Mouse (Mus musculus) liver, embryonic 15.5 days (tissue): ENCODE data around the gene Tbkbp1. TPM values are rescaled to one million over a fixed set of nuclear protein-coding genes. Genes with fewer than 3 reads are reported as not detected.

Source experiments
- ATAC-seq: fragments of 200-750 bp; cut with Nextera tagmentation; 2 replicates; pipeline ENCODE4 v1.8.0; 2017; ENCODE audit warnings: moderate number of reproducible peaks, mild to moderate bottlenecking, moderate library complexity; ENCODE audit not compliant: insufficient read depth
- H3K27ac ChIP-seq: fragments of 300-500 bp; sonication (generic); replicated peaks from 2 replicates; pipeline ENCODE4 v1.5.1; 2015; ENCODE audit warnings: mild to moderate bottlenecking, inconsistent platforms
- H3K27me3 ChIP-seq: fragments of 300-500 bp; sonication (generic); 2 replicates; pipeline ENCODE4 v1.6.1; 2015; ENCODE audit warnings: mild to moderate bottlenecking, inconsistent platforms
- H3K36me3 ChIP-seq: fragments of 300-500 bp; sonication (generic); replicated peaks from 2 replicates; pipeline ENCODE4 v1.6.1; 2015; ENCODE audit warnings: moderate library complexity, mild to moderate bottlenecking, inconsistent platforms
- H3K4me1 ChIP-seq: fragments of 300-500 bp; sonication (generic); replicated peaks from 2 replicates; pipeline ENCODE4 v1.6.1; 2015; ENCODE audit warnings: inconsistent platforms
- H3K4me2 ChIP-seq: fragments of 300-500 bp; sonication (generic); 2 replicates; pipeline ENCODE4 v1.6.1; 2015; ENCODE audit warnings: moderate library complexity, mild to moderate bottlenecking, inconsistent platforms
- H3K4me3 ChIP-seq: fragments of 300-500 bp; sonication (generic); replicated peaks from 2 replicates; pipeline ENCODE4 v1.5.1; 2015; ENCODE audit warnings: mild to moderate bottlenecking, inconsistent platforms
- H3K9ac ChIP-seq: fragments of 300-500 bp; sonication (generic); 2 replicates; pipeline ENCODE4 v1.6.1; 2015; ENCODE audit warnings: moderate library complexity, mild to moderate bottlenecking, inconsistent platforms
- H3K9me3 ChIP-seq: fragments of 300-500 bp; sonication (generic); replicated peaks from 2 replicates; pipeline ENCODE4 v1.6.1; 2016; ENCODE audit warnings: inconsistent platforms
- WGBS: fragments of 180-500 bp; shearing (Covaris S2); methylation state at CpG from one replicate; pipeline ENCODE4 v1.1.7; 2015; ENCODE audit warnings: mixed read lengths; ENCODE audit not compliant: insufficient replicate concordance; 5-methylcytosine and 5-hydroxymethylcytosine counted together
- polyA plus RNA-seq: library from polyadenylated mRNA; unstranded; fragments of >200 nt; fragmentation: Nextera tagmentation; extraction: Ambion mirVana; gene quantifications from 2 replicates; pipeline ENCODE4 v1.2.1, GENCODE M21; 2015

Tbkbp1 gene
- polyA plus RNA-seq, 1 experiment from 2014 or later = 2.1 TPM

GRCm38 (mm10) chr11:97156999-97157398 lies 5.7 kb upstream of the Tbkbp1 start:
- Histone ChIP-seq H3K4me2 (no peak overlapping the region), H3K4me3 (no peak overlapping the region), H3K36me3 (peaks cover 74% of the 10 kb centered on the region), H3K4me1 (0 out of 2 replicates have a peak, but pooled peaks cover 3% of the 10 kb centered on the region), H3K27ac (no peak overlapping the region), H3K9me3 (no peaks in the 10 kb centered on the region), H3K27me3 (peaks cover 23% of the 10 kb centered on the region), H3K9ac (no peak overlapping the region)
- WGBS = 76% methylated on average over 7 of the region's 7 CpGs
- ATAC-seq = no peak

GRCm38 (mm10) chr11:97152662-97153287 lies 1.5 kb upstream of the Tbkbp1 start:
- H3K4me2 ChIP-seq = no peak overlapping the region
- 38% methylated on average over 10 of the region's 10 CpGs for WGBS

GRCm38 (mm10) chr11:97152023-97152426 lies 730 bp upstream of the Tbkbp1 start:
- 7% methylated on average over 11 of the region's 11 CpGs for WGBS
- Histone ChIP-seq H3K27ac (no peak overlapping the region), H3K36me3 (peaks cover 24% of the 10 kb centered on the region), H3K27me3 (peaks cover 73% of the 10 kb centered on the region), H3K4me2 (peak overlapping the region; percentile 76; the same call in 1 of the 2 replicates), H3K4me3 (no peak overlapping the region), H3K9ac (no peak overlapping the region), H3K4me1 (peaks cover 19% of the 10 kb centered on the region), H3K9me3 (no peaks in the 10 kb centered on the region)
- ATAC-seq = no peak

More at GRCm38 (mm10) chr11:97152662-97153287, 1.5 kb upstream of the Tbkbp1 start:
- no peaks in the 10 kb centered on the region for H3K9me3 ChIP-seq
- ATAC-seq = no peak
- H3K4me1 ChIP-seq = peaks cover 19% of the 10 kb centered on the region
- no peak overlapping the region for H3K27ac ChIP-seq
- H3K36me3 ChIP-seq = peaks cover 31% of the 10 kb centered on the region
- H3K4me3 ChIP-seq = no peak overlapping the region
- H3K9ac ChIP-seq = no peak overlapping the region
- peaks cover 66% of the 10 kb centered on the region for H3K27me3 ChIP-seq

- WGBS = under 1% methylated on average over 94 of the region's 102 CpGs
- peak overlapping the region; percentile 37; the same call in 1 of the 2 replicates for H3K9ac ChIP-seq
- H3K4me2 ChIP-seq = peak overlapping the region; percentile 76
- H3K27me3 ChIP-seq = peaks cover 76% of the 10 kb centered on the region
- H3K4me3 ChIP-seq = peak overlapping the region; percentile 61
- peaks cover 24% of the 10 kb centered on the region for H3K4me1 ChIP-seq
- peak; percentile 20; the same call in 1 of the 2 replicates for ATAC-seq
- H3K27ac ChIP-seq = peak overlapping the region; percentile 53
- H3K9me3 ChIP-seq = no peaks in the 10 kb centered on the region
- H3K36me3 ChIP-seq = peaks cover 11% of the 10 kb centered on the region
These were observed 624 bp downstream of the Tbkbp1 start for GRCm38 (mm10) chr11:97150411-97151330.

GRCm38 (mm10) chr11:97149995-97150410 lies 1.3 kb downstream of the Tbkbp1 start:
- peaks cover 76% of the 10 kb centered on the region for H3K27me3 ChIP-seq
- H3K4me1 ChIP-seq = peaks cover 24% of the 10 kb centered on the region
- peak overlapping the region; percentile 76 for H3K4me2 ChIP-seq
- H3K4me3 ChIP-seq = peak overlapping the region; percentile 61
- WGBS = 4% methylated on average over 14 of the region's 14 CpGs
- peaks cover 4% of the 10 kb centered on the region for H3K36me3 ChIP-seq
- ATAC-seq = peak; percentile 24
- H3K9me3 ChIP-seq = no peaks in the 10 kb centered on the region
- no peak overlapping the region for H3K9ac ChIP-seq
- peak overlapping the region; percentile 53 for H3K27ac ChIP-seq

GRCm38 (mm10) chr11:97149026-97149425 lies 2.3 kb downstream of the Tbkbp1 start:
- ATAC-seq = no peak
- peaks cover 71% of the 10 kb centered on the region for H3K27me3 ChIP-seq
- H3K4me2 ChIP-seq = peak overlapping the region; percentile 76
- 42% methylated on average over 9 of the region's 9 CpGs for WGBS
- H3K36me3 ChIP-seq = no peaks in the 10 kb centered on the region
- no peaks in the 10 kb centered on the region for H3K9me3 ChIP-seq
- no peak overlapping the region for H3K27ac ChIP-seq
- peaks cover 24% of the 10 kb centered on the region for H3K4me1 ChIP-seq
- H3K9ac ChIP-seq = no peak overlapping the region
- H3K4me3 ChIP-seq = peak overlapping the region; percentile 61

GRCm38 (mm10) chr11:97148591-97148990 lies 2.7 kb downstream of the Tbkbp1 start:
- H3K27ac ChIP-seq = no peak overlapping the region
- H3K9me3 ChIP-seq = no peaks in the 10 kb centered on the region
- no peak for ATAC-seq
- H3K4me1 ChIP-seq = peaks cover 26% of the 10 kb centered on the region
- H3K27me3 ChIP-seq = peaks cover 67% of the 10 kb centered on the region
- no peak overlapping the region for H3K9ac ChIP-seq
- no peaks in the 10 kb centered on the region for H3K36me3 ChIP-seq
- peak overlapping the region; percentile 61; the same call in 1 of the 2 replicates for H3K4me3 ChIP-seq
- 39% methylated on average over 12 of the region's 12 CpGs for WGBS
- H3K4me2 ChIP-seq = peak overlapping the region; percentile 76

- Histone ChIP-seq H3K9ac (no peak overlapping the region), H3K27me3 (peaks cover 56% of the 10 kb centered on the region), H3K4me2 (no peak overlapping the region), H3K4me3 (no peak overlapping the region), H3K9me3 (no peaks in the 10 kb centered on the region), H3K27ac (no peak overlapping the region), H3K4me1 (peaks cover 31% of the 10 kb centered on the region), H3K36me3 (no peaks in the 10 kb centered on the region)
- 50% methylated on average over 8 of the region's 8 CpGs for WGBS
- no peak for ATAC-seq
These were observed 4.0 kb downstream of the Tbkbp1 start for GRCm38 (mm10) chr11:97147333-97147732.

- H3K4me2 ChIP-seq = no peak overlapping the region
- 12% methylated on average over 8 of the region's 8 CpGs for WGBS
- ATAC-seq = no peak
These were observed 4.6 kb downstream of the Tbkbp1 start for GRCm38 (mm10) chr11:97146724-97147123.

GRCm38 (mm10) chr11:97145951-97146350 lies 5.3 kb downstream of the Tbkbp1 start:
- Histone ChIP-seq H3K36me3 (no peaks in the 10 kb centered on the region), H3K9me3 (no peaks in the 10 kb centered on the region), H3K4me3 (no peak overlapping the region), H3K27me3 (peaks cover 44% of the 10 kb centered on the region), H3K27ac (no peak overlapping the region), H3K9ac (no peak overlapping the region), H3K4me2 (no peak overlapping the region), H3K4me1 (peaks cover 19% of the 10 kb centered on the region)
- no peak for ATAC-seq
- 64% methylated on average over 9 of the region's 9 CpGs for WGBS

More at GRCm38 (mm10) chr11:97146724-97147123, 4.6 kb downstream of the Tbkbp1 start:
- Histone ChIP-seq H3K4me1 (peaks cover 26% of the 10 kb centered on the region), H3K27ac (no peak overlapping the region), H3K27me3 (peaks cover 49% of the 10 kb centered on the region), H3K36me3 (no peaks in the 10 kb centered on the region), H3K4me3 (no peak overlapping the region), H3K9me3 (no peaks in the 10 kb centered on the region), H3K9ac (no peak overlapping the region)

GRCm38 (mm10) chr11:97145320-97145719 lies 6.0 kb downstream of the Tbkbp1 start:
- WGBS = 56% methylated on average over 2 of the region's 2 CpGs
- no peak overlapping the region for H3K9ac ChIP-seq

More at GRCm38 (mm10) chr11:97145320-97145719, 6.0 kb downstream of the Tbkbp1 start:
- Histone ChIP-seq H3K27ac (no peak overlapping the region), H3K9me3 (no peaks in the 10 kb centered on the region), H3K4me1 (peaks cover 17% of the 10 kb centered on the region), H3K4me3 (no peak overlapping the region), H3K36me3 (no peaks in the 10 kb centered on the region), H3K27me3 (peaks cover 40% of the 10 kb centered on the region), H3K4me2 (no peak overlapping the region)
- no peak for ATAC-seq
